Mouse (Mus musculus): ENCODE measurements around the gene Meis2.

Meis2 gene

DNA sequence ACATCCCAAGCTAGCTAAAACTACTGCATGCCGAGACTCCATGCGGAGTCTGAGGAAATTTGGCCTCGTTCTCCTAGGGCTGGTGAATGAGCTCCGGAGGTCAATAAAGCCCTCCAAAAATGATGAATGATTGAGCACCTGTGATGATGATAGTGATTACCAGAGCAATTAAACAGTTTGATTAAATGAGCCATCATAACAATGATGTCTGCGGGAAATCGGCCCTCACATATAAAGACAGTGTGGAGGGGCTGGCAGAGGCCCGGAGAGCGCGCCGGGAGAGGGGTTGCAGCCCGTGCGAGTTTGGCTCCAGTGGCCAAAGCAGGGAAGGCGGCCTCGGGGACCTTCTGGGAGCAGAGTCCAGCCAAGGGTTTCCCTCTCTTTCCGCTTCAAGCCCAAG, 2.1 kb upstream of the Meis2 start:
- DNase-seq, result no peak

- peak in 1 of 2 experiments; percentile 10 for DNase-seq
These were observed 1.4 kb upstream of the Meis2 start for GRCm38 (mm10) chr2:116067065-116067497.

DNA sequence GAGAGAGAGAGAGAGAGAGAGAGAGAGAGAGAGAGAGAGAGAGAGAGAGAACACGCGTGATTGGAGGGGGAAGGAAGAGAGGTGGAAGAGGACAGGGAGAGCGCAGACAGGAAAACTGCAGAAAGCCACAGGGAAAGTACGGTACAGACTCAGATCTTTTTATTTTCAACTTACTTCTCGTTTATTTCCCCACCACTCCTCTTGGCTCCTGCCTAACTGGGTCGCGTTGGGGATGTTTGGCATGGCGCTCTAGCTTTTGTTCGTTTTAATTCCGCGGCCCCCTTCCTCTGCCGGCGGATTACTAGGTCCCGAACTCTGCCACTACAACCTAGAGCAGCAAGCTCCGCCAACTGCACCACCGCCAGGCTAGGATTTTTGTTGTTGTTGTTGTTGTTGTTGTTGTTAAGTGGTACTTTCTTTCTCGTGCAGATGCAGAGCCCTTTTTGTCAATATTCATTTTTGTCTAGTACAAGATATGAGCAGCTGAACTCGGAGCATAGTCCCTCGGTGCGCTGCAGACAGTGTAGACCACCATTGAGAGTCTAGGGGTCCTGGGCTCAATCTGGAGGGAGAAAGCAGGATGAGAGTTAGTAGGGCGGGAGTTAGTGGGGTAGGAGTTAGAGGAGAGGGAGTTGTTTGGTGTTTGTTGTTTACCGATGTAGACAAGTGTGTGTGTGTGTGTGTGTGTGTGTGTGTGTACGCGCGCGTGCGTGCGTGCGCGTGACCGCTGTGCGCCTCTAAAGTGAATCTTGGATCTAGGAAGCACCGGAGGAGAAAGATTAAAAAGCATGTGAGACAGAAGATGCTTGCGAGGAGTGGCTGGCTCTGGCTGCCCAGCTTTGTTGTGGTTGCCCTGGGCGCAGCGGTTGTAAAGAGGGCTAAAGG, 660 bp upstream of the Meis2 start:
- no peak for DNase-seq

DNA sequence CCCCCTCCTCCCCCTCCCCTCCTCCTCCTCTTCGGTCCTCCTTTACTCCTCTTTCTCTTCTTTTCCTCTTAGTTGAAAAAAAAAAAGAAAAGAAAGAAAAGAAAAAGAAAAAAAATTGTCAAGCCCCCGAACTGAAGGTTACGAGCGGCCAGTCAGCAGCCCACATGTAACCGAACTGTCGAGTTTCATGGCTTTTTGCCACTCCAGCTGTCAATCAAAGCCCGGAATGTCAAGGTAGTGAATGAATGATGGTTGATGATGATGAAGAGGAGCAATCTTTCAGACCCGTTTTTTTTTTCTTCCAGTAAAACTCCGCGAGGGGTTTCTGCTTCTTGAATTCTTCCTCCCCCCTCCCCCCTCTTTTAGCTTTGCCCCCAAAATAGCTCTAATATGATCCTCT, 582 bp downstream of the Meis2 start:
- DNase-seq, result no peak

- no peak for DNase-seq
These were observed 1.1 kb downstream of the Meis2 start for GRCm38 (mm10) chr2:116064521-116064920.

DNA sequence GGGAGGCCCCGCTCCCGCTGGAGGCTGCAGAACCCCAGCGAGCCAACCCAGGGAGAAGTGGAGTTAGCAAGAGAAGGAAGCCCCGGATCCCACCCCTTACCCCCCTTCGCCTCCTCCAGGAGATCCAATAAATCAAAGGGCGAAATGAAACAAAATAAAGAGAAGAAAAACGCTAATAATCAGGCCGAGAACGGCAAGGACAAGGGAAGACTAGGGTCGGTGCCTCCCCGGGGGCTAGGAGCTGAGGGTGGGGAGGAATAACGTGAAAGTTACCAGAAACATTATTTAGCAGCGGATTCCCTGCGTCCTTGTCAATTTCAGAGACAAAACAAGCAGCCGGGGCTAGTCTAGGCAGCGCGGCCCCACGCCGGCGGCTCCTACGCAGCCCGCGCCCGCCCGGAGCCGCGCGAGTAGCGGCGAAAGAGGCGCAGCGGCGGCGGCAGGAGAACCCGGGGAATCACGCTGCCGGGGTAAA, 1.8 kb downstream of the Meis2 start:
- DNase-seq, result no peak

DNA sequence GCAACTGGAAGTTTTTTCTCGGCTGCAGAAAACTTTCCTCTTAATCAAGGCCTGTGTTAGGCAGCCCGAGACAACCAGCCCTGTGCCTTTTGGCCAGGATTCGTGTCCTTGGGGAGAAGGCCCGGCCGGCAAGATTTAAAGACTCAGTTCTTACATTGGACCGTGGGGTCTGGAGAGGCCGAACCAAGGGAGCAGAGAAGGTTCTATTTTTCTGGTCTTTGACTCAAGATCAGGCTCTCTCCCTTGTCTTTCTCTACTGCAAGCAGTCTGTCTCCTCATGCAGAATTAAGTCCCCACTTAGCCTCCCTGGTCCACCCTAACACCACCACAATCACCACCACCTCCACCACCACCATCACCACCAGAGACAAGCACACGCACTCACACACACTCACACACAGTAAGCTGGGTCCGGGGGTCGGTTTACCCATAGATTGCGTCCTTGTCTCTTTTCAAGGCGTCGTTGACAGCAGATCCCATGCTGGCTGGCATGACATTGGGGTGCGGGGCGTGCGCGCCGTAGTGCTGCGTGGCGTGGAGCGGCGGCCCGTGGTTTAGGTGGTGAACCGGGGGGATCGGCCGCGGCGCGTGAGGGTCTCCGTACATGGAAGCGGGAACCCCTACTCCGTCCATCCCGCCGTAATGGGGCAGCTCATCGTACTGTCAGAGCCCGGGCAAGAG, 2.7 kb downstream of the Meis2 start:
- no peak for DNase-seq

GRCm38 (mm10) chr2:116062251-116062651, 3.4 kb downstream of the Meis2 start:
- no peak for DNase-seq

DNA sequence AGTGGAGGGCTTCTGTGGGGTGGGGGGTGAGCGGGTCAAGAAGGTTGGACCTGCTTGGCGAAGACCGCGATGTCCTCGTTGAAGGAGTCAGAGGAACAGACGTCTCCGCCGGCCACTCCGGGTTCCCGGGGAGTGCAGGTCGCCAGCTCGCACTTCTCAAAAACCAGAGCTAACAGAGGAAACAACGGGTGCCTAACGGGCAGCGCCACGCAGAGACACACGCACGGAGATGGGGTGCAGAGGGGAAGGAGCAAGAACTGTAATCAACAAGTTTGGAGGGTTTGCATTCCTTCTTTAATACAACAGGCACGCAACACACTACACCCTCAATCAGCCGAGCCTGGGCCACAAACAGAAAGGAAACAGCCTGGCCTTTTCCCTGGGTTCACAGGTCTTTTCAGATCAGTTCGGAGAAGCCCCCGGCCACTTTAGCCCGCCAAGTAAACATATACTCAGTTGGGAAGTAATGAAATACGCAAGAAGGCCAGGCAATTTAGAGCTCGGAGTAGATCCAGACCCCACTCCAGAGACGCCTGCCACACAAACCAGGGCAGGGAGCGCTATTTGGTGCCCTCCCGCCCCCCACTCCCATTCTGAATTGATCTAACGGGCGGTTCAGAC, 4.1 kb downstream of the Meis2 start:
- DNase-seq, result no peak

- no peak for DNase-seq
These were observed 4.8 kb downstream of the Meis2 start for GRCm38 (mm10) chr2:116060701-116061400.

GRCm38 (mm10) chr2:116060210-116060609, 5.4 kb downstream of the Meis2 start:
- no peak for DNase-seq

GRCm38 (mm10) chr2:116059661-116060060, 6.0 kb downstream of the Meis2 start:
- DNase-seq, result no peak

DNA sequence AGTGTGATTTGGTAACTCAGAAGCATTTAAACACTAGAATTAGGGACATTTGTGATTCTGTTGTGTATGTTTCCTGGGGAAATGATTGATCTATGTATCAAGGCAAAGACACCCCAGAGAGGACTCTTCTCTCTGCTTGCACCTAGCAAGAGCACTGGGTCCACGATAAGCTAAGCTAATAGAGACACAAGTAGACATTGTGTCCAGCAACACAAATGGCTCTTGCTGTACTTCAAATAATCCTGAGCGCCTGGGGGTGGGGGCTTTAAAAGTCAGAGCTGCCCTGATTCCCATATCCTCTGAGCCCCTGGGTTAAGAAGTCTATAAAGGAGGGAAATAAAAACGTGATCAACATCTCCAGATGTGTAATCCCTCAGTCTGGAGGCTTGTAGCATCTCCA, 6.6 kb downstream of the Meis2 start:
- DNase-seq, result no peak

GRCm38 (mm10) chr2:116058511-116058910, 7.1 kb downstream of the Meis2 start:
- no peak for DNase-seq

- DNase-seq, result no peak
These were observed 8.8 kb downstream of the Meis2 start for GRCm38 (mm10) chr2:116056826-116057225.

DNA sequence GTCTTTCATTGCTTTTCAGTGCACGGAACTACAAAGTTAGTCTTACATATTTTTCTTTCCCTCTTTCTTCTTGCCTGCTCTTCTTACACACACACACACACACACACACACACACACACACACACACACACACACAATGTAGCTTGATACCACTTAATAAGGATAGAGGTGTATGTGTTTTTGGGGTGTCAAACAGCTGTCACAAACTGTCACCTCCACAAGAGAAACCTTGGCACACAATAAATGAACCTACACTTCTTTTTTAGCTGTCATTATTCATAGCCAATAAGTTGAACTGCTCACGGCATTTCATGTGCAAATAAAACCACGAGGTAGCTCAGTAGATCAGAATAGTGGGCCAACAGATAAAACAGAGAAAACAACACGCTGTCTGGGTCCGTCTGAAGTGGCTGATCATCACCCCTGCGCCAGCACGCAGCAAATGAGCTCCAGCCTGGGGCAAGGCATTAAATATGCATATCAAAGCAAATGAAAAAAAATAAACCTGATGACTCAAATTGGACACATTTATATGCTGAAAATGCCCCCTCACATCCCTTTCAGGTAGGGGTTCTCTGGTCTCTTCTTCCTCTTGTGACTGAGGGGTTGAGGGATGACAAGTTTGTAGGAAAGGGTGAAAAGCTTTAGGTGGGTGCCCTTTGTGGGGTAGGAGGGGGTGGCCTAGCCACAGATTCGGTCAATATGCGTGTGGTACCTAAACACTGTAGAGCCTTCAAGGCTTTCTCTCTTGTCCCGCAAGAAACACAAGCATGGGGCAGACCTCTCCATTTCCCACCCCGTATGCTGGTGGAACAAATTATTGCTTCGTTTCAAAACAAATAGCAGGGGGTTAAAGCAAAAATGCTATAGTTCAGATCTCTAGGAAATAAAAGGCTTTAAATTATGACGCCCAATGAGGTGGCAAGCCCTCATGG, 9.7 kb downstream of the Meis2 start:
- no peak for DNase-seq

- DNase-seq, result no peak
These were observed 11.7 kb downstream of the Meis2 start for GRCm38 (mm10) chr2:116053931-116054330.

DNA sequence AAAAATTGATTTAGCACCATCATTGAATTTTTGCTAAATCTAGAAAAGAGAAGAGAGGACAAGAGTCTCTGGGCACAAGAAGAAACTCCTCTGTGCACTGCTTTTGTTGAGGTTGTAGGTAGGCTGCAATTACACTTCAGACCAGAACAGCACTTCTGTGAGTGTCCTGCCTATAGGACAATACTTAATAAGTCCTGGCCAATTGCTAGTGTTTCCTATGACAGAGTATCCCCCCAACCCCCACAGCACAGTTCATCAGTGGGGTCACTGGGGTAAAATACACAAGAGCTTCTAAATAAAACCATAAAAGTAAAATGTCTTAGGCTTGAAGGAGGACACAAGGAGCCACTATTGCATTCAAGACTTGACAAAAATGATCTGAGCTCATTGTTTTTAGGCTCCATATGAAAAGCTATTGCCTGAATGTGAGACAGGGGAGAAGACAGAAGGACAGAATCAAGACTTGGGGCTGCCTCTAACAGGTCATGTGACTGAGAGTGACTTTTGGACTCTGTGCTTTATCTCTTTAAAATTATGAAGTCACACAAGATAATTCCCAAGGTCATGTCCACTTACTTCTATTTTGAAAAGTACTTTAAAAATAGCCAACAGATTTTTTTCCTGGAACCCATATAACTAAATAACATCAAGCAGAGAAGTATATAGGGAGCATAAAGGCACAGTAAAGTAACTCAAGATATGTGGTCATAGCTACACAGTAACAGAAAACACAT, 12.8 kb downstream of the Meis2 start:
- DNase-seq, result no peak

GRCm38 (mm10) chr2:116051906-116052614, 13.6 kb downstream of the Meis2 start:
- DNase-seq, result no peak

- no peak for DNase-seq
These were observed 15.9 kb downstream of the Meis2 start for GRCm38 (mm10) chr2:116049710-116050109.
